Mouse (Mus musculus) limb, embryonic 14.5 days (tissue): Measurements from ENCODE around the gene Slc35f1. TPM values are rescaled to one million over a fixed set of nuclear protein-coding genes. Genes with fewer than 3 reads are reported as not detected.

Experiments used
- ATAC-seq: fragments of 200-750 bp; cut with Nextera tagmentation; 2 replicates; pipeline ENCODE4 v1.8.0; 2017; ENCODE audit warnings: low read depth, moderate number of reproducible peaks, moderate TSS enrichment; ENCODE audit not compliant: low FRiP score
- DNase-seq: peaks from one replicate; pipeline ENCODE4 v3.0.0-alpha.2; 2015; ENCODE audit warnings: low spot score
- H3K27ac ChIP-seq: fragments of 300-500 bp; sonication (generic); replicated peaks from 2 replicates; pipeline ENCODE4 v1.5.1; 2014; ENCODE audit warnings: low read depth, mild to moderate bottlenecking, low read length, moderate library complexity, mixed read lengths
- H3K27me3 ChIP-seq: fragments of 300-500 bp; sonication (generic); 2 replicates; pipeline ENCODE4 v1.6.1; 2014; ENCODE audit warnings: low read length, mixed read lengths; ENCODE audit not compliant: control insufficient read depth, insufficient read depth
- H3K36me3 ChIP-seq: fragments of 300-500 bp; sonication (generic); 2 replicates; pipeline ENCODE4 v1.6.1; 2014; ENCODE audit warnings: mild to moderate bottlenecking, low read length, moderate library complexity, mixed read lengths; ENCODE audit not compliant: control insufficient read depth, insufficient read depth
- H3K4me1 ChIP-seq: fragments of 300-500 bp; sonication (generic); 2 replicates; pipeline ENCODE4 v1.6.1; 2014; ENCODE audit warnings: antibody characterized with exemption, low read length, mixed read lengths; ENCODE audit not compliant: control insufficient read depth, insufficient read depth
- H3K4me2 ChIP-seq: fragments of 300-500 bp; sonication (generic); replicated peaks from 2 replicates; pipeline ENCODE4 v1.6.1; 2014; ENCODE audit warnings: low read depth, mild to moderate bottlenecking, low read length, moderate library complexity; ENCODE audit not compliant: severe bottlenecking
- H3K4me3 ChIP-seq: fragments of 300-500 bp; sonication (generic); replicated peaks from 2 replicates; pipeline ENCODE4 v1.5.1; 2014; ENCODE audit warnings: low read length
- H3K9ac ChIP-seq: fragments of 300-500 bp; sonication (generic); 2 replicates; pipeline ENCODE4 v1.6.1; 2014; ENCODE audit warnings: mild to moderate bottlenecking, low read depth, low read length, moderate library complexity; ENCODE audit not compliant: severe bottlenecking
- H3K9me3 ChIP-seq: fragments of 300-500 bp; sonication (generic); 2 replicates; pipeline ENCODE4 v1.6.1; 2016; ENCODE audit warnings: low read length; ENCODE audit not compliant: control insufficient read depth
- POLR2A ChIP-seq: fragments of 200-500 bp; IDR thresholded peaks from 2 replicates; pipeline ENCODE4 v1.8.0; 2012; ENCODE audit warnings: inconsistent platforms, mild to moderate bottlenecking, moderate library complexity, borderline replicate concordance; ENCODE audit not compliant: insufficient read depth, insufficient read length; ENCODE audit errors: extremely low read depth
- WGBS: fragments of 180-500 bp; shearing (Covaris S2); extraction: QIAGEN DNeasy Blood & Tissue Kit; methylation state at CpG from one replicate; pipeline ENCODE4 v1.1.7; 2014; 5-methylcytosine and 5-hydroxymethylcytosine counted together
- polyA plus RNA-seq, 2 experiments: library from polyadenylated mRNA; depleted of rRNA in 1 of 2; stranded (reverse) in 1 of 2; unstranded in 1 of 2; fragments of >200 nt; fragmentation: Nextera tagmentation in 1 of 2; extraction: Ambion mirVana in 1 of 2; gene quantifications; 2 replicates each; pipeline versions ENCODE4 v1.2.1 to v1.2.3; 2012 to 2014

The Slc35f1 gene
- polyA plus RNA-seq, 2 experiments: 4.8 to 6.4 TPM

DNA sequence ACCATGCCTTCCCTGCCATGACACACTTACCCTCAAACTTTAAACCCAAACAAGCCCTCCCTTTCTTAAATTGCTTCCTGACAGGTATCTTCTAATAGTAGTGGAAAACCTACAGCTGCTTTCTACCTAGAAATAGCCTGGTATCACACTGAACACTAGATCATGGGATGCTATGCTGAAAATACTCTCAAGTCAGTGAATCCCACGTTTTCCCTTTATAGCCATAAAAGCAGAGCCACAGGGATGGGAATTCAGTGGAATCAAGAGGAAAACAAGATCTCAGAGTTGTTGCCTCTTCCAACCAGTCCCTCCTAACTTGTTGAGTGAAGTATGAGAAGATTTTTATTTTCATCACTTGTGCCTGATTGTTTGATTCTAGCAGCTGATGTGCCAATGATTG is 442.4 kb downstream of the Slc35f1 start:
- Histone ChIP-seq H3K27me3 (no peaks in the 10 kb centered on the region), H3K9me3 (no peaks in the 10 kb centered on the region)

GRCm38 (mm10) chr10:53150321-53150720 is 460.0 kb downstream of the Slc35f1 start:
- no peak for TF ChIP-seq POLR2A
- WGBS: 78% methylated on average over 2 of the region's 2 CpGs
- Histone ChIP-seq H3K36me3 (no peaks in the 10 kb centered on the region), H3K27me3 (no peaks in the 10 kb centered on the region), H3K4me1 (no peaks in the 10 kb centered on the region), H3K4me2 (no peak overlapping the region), H3K9me3 (no peaks in the 10 kb centered on the region), H3K9ac (no peak overlapping the region), H3K4me3 (no peak overlapping the region), H3K27ac (no peak overlapping the region)
- ATAC-seq (no peak), DNase-seq (no peak)

More for the DNA sequence above, 442.4 kb downstream of the Slc35f1 start:
- no peaks in the 10 kb centered on the region for H3K36me3 ChIP-seq
- H3K4me1 ChIP-seq: no peaks in the 10 kb centered on the region
- H3K4me3 ChIP-seq: no peak overlapping the region
- ATAC-seq (no peak), DNase-seq (no peak)
- no peak for TF ChIP-seq POLR2A
- no peak overlapping the region for H3K4me2 ChIP-seq
- no peak overlapping the region for H3K27ac ChIP-seq
- H3K9ac ChIP-seq: no peak overlapping the region
- WGBS: 74% methylated on average over 1 of the region's 1 CpGs

GRCm38 (mm10) chr10:53150916-53151315 is 460.6 kb downstream of the Slc35f1 start:
- no peak overlapping the region for H3K4me2 ChIP-seq
- no peak overlapping the region for H3K27ac ChIP-seq
- H3K9me3 ChIP-seq: no peaks in the 10 kb centered on the region
- DNase-seq (no peak), ATAC-seq (no peak)
- no peak for TF ChIP-seq POLR2A
- no peak overlapping the region for H3K9ac ChIP-seq
- no peaks in the 10 kb centered on the region for H3K36me3 ChIP-seq
- no peaks in the 10 kb centered on the region for H3K27me3 ChIP-seq
- H3K4me1 ChIP-seq: no peaks in the 10 kb centered on the region
- 54% methylated on average over 2 of the region's 2 CpGs for whole genome bisulfite sequencing
- H3K4me3 ChIP-seq: no peak overlapping the region

DNA sequence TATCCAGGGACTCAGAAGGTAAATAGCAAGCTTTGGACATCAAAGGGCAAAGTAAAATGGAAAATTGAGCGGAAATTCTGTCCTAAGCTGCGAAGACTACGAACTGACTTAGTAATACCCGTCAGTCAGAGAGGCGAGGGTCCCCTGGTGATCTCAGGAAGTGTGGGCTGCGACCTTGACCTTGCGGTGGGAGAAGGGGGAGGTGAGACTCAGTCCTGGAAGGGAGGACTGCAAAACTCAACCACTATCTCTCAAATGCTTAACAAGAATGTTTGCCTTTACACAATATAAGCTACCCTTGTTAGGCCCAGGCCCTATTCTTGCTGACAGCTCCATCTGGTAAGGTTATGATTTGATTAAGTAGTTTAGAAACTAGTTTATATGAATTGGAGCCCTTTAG is 466.0 kb downstream of the Slc35f1 start:
- TF ChIP-seq POLR2A: no peak
- ATAC-seq (no peak), DNase-seq (no peak)
- no peaks in the 10 kb centered on the region for H3K27me3 ChIP-seq
- no peaks in the 10 kb centered on the region for H3K36me3 ChIP-seq
- no peak overlapping the region for H3K4me3 ChIP-seq
- 44% methylated on average over 7 of the region's 7 CpGs for WGBS
- no peak overlapping the region for H3K9ac ChIP-seq
- H3K4me1 ChIP-seq: no peaks in the 10 kb centered on the region
- H3K4me2 ChIP-seq: no peak overlapping the region
- no peaks in the 10 kb centered on the region for H3K9me3 ChIP-seq
- no peak overlapping the region for H3K27ac ChIP-seq

- Histone ChIP-seq H3K4me2 (no peak overlapping the region), H3K36me3 (no peaks in the 10 kb centered on the region), H3K27ac (no peak overlapping the region), H3K4me3 (no peak overlapping the region), H3K4me1 (no peaks in the 10 kb centered on the region), H3K27me3 (no peaks in the 10 kb centered on the region), H3K9me3 (no peaks in the 10 kb centered on the region), H3K9ac (no peak overlapping the region)
- TF ChIP-seq POLR2A: no peak
- DNase-seq (no peak), ATAC-seq (no peak)
- WGBS: 78% methylated on average over 2 of the region's 2 CpGs
These were observed 467.4 kb downstream of the Slc35f1 start for GRCm38 (mm10) chr10:53157740-53158139.
